Mouse (Mus musculus) hindbrain, embryonic 16.5 days (tissue): ENCODE measurements around the gene Akap13. TPM values are rescaled to one million over a fixed set of nuclear protein-coding genes. Genes with fewer than 3 reads are reported as not detected.
A peak's percentile ranks its signal among the peaks of the same experiment; 100 is the strongest.
"Not testable (repeated sequence)": the region's sequence is repeated elsewhere in the genome, so short reads cannot be mapped to it uniquely, and the experiment has no call there.

Experiments used
- ATAC-seq: fragments of 200-750 bp; cut with Nextera tagmentation; 2 replicates; pipeline ENCODE4 v1.8.0; 2017; ENCODE audit warnings: moderate TSS enrichment, moderate library complexity
- H3K27ac ChIP-seq: fragments of 300-500 bp; sonication (generic); 2 replicates; pipeline ENCODE4 v1.5.1; 2014; ENCODE audit warnings: low read depth, mild to moderate bottlenecking, control low read depth, low read length, moderate library complexity
- H3K27me3 ChIP-seq: fragments of 300-500 bp; sonication (generic); replicated peaks from 2 replicates; pipeline ENCODE4 v1.6.1; 2014; ENCODE audit warnings: low read length; ENCODE audit not compliant: control insufficient read depth, insufficient read depth
- H3K36me3 ChIP-seq: fragments of 300-500 bp; sonication (generic); 2 replicates; pipeline ENCODE4 v1.6.1; 2014; ENCODE audit warnings: mild to moderate bottlenecking, low read length, moderate library complexity, mixed read lengths; ENCODE audit not compliant: control insufficient read depth, insufficient read depth
- H3K4me1 ChIP-seq: fragments of 300-500 bp; sonication (generic); 2 replicates; pipeline ENCODE4 v1.6.1; 2014; ENCODE audit warnings: low read depth, low read length; ENCODE audit not compliant: control insufficient read depth, insufficient read depth
- H3K4me2 ChIP-seq: fragments of 300-500 bp; sonication (generic); 2 replicates; pipeline ENCODE4 v1.6.1; 2014; ENCODE audit warnings: mild to moderate bottlenecking, low read length, control low read depth, moderate library complexity
- H3K4me3 ChIP-seq: fragments of 300-500 bp; sonication (generic); 2 replicates; pipeline ENCODE4 v1.5.1; 2014; ENCODE audit warnings: mild to moderate bottlenecking, low read length, control low read depth, moderate library complexity
- H3K9ac ChIP-seq: fragments of 300-500 bp; sonication (generic); 2 replicates; pipeline ENCODE4 v1.6.1; 2014; ENCODE audit warnings: low read depth, mild to moderate bottlenecking, control low read depth, low read length, moderate library complexity
- H3K9me3 ChIP-seq: fragments of 300-500 bp; sonication (generic); 2 replicates; pipeline ENCODE4 v1.6.1; 2014; ENCODE audit warnings: mild to moderate bottlenecking, low read length, moderate library complexity; ENCODE audit not compliant: control insufficient read depth
- WGBS: fragments of 180-500 bp; shearing (Covaris S2); extraction: QIAGEN DNeasy Blood & Tissue Kit; methylation state at CpG from one replicate; pipeline ENCODE4 v1.1.7; 2014; 5-methylcytosine and 5-hydroxymethylcytosine counted together
- polyA plus RNA-seq: library from polyadenylated mRNA; unstranded; fragments of >200 nt; fragmentation: Nextera tagmentation; extraction: Ambion mirVana; gene quantifications from 2 replicates; pipeline ENCODE4 v1.2.1, GENCODE M21; 2015

Akap13 gene
- polyA plus RNA-seq, 1 experiment from 2014 or later = 13.0 TPM

DNA sequence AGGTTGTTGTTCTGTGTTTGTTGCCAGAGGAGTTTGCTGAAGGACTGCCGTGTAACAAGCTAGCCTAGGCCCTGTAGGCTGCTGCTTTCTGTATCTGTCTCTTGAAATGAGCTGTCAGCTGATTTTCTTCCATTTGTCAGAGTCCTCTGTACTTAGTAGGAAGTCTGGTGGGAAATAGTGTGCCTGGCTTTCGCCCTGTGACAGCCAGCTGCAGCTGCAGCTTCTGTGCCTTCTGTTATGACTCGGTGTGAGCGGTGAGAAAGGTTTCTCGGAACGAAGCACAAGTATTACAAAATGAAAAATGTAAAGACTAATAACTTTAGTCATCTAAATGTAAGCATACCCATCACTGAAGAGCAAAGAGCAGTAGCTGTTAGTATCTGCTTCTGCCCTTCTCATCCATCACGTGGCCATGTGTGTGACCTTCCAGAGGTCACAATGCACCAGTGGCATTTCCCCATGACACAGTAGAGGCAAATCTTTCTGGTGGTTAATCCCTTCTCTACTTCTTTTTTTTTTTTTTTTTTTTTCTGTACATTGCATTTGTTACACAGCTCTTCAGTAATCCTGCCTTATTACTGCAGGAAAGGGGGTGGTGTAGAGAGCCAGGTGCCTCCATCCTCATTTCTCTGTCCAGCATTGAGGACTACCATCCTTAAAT is 289.8 kb downstream of the Akap13 start:
- no peaks in the 10 kb centered on the region for H3K9me3 ChIP-seq
- no peaks in the 10 kb centered on the region for H3K4me1 ChIP-seq
- H3K36me3 ChIP-seq = peaks cover 11% of the 10 kb centered on the region
- no peak overlapping the region for H3K9ac ChIP-seq
- H3K4me2 ChIP-seq = no peak overlapping the region
- no peaks in the 10 kb centered on the region for H3K27me3 ChIP-seq
- H3K27ac ChIP-seq = no peak overlapping the region
- no peak for ATAC-seq
- 72% methylated on average over 7 of the region's 7 CpGs for WGBS
- no peak overlapping the region for H3K4me3 ChIP-seq

DNA sequence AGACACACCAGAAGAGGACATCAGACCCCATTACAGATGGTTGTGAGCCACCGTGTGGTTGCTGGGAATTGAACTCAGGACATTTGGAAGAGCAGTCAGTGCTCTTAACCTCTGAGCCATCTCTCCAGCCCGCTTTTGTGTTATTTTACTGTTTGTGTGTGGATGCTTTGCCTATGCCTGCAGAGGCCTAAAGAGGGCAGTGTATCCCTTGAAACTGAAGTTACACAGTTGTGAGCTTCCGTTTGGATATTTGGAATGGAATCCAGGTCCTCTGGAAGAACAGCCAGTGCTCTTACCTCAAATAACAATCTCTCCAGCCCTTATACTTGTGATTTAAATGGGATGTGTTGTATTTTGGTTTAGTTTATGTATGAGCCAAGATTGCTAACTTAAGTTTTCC is 290.6 kb downstream of the Akap13 start:
- WGBS = 51% methylated on average over 3 of the region's 3 CpGs
- not testable (repeated sequence) for H3K27me3 ChIP-seq, ATAC-seq, H3K9me3 ChIP-seq, H3K9ac ChIP-seq, H3K4me2 ChIP-seq, H3K4me3 ChIP-seq, H3K4me1 ChIP-seq, H3K27ac ChIP-seq
- H3K36me3 ChIP-seq = peaks cover 11% of the 10 kb centered on the region

DNA sequence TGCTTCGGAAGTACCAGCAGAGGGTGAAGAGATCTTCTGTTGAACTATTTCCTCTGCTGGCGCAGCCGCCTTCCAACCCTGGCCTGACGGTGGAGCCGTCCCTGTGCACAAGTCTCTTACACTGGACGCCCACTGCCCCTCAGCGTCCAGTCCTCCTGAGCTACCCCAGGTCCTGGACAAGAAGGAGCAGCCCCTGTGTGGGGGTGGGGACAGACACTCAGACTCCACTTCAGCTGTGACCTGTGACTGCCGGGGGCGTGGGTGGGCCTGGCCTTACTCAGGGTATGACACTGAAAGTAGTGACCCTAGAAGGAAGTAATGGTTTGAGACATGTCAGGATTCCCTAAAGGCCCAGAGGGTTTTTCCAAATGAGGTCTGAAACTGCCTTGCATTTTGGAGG is 295.2 kb downstream of the Akap13 start:
- Histone ChIP-seq H3K9ac (no peak overlapping the region), H3K4me1 (no peaks in the 10 kb centered on the region; the same call in 1 of the 2 replicates), H3K27me3 (no peaks in the 10 kb centered on the region), H3K9me3 (no peaks in the 10 kb centered on the region), H3K27ac (no peak overlapping the region), H3K36me3 (peaks cover 11% of the 10 kb centered on the region), H3K4me3 (no peak overlapping the region), H3K4me2 (no peak overlapping the region)
- ATAC-seq = no peak
- 89% methylated on average over 9 of the region's 9 CpGs for WGBS

DNA sequence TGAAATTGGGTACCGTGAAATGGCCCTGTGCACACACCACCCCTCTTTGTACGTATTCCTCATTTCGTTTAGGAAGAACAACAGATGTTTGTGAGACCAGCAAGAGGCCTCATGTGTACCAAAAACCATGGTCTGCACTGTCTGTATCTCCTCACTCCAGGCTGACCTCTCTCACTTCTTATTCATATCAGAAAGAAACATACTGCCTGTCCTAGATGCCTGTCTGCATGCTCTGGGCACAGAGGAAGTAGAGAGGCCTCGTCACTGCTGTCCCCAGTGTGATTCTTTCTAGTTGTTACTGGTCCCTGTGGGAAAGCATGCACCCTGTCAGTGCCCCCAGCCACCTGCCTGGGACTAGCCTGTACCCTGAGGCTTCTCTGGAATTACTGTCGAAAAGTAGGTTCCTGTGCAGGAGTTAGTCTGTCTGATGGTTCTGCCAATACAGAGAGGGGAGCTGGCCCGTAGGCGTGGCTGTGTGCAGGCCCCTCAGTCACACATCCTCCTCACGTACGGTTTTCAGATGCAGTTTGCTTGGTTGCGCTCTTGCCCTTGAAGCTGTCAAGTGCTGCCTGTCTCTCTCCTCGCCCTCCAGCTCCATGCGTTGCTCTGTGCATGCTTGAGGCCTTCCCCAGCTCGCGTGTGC is 295.9 kb downstream of the Akap13 start:
- Histone ChIP-seq H3K27me3 (no peaks in the 10 kb centered on the region), H3K27ac (no peak overlapping the region), H3K9me3 (no peaks in the 10 kb centered on the region), H3K36me3 (peaks cover 11% of the 10 kb centered on the region), H3K9ac (no peak overlapping the region), H3K4me2 (no peak overlapping the region), H3K4me1 (no peaks in the 10 kb centered on the region; the same call in 1 of the 2 replicates), H3K4me3 (no peak overlapping the region)
- ATAC-seq = no peak
- 83% methylated on average over 14 of the region's 14 CpGs for WGBS

DNA sequence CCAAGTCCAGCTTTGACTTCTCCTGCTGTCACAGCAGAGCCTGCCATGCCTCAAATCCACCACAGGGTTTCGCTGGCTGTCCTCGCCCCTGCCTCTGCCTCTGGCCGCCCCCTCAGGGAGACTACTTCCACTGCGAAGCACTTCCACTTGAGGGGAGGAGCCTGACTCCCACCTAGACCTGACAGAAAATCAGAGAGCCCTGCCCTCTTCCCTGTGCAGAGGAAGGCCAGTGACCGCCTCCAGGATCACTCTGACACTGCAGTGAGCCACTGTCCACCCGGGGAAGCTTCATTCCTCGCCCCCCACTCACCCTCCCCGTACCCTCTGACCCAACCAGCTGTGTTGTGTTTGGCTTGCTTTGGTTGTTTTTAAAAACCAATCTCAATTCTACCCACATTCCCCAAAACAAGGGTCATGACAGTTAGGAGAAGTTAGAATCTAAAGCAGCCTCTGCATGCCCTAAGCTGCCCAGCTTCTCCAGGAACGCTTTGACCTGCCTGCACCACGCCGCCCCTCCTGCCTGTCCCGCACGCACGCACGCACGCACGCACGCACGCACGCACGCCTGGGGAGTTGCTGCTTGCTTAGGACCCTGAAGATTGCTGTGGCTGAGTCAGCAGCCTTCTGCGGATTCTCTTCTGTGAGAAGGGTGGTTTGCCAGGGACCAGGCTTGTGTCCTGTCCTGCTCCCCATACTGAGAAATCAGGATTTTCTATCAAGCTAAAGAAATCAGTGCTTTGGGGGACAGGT is 297.3 kb downstream of the Akap13 start:
- no peaks in the 10 kb centered on the region; the same call in 1 of the 2 replicates for H3K4me1 ChIP-seq
- ATAC-seq = no peak
- no peak overlapping the region for H3K27ac ChIP-seq
- H3K4me3 ChIP-seq = no peak overlapping the region
- H3K4me2 ChIP-seq = peak overlapping the region; percentile 33
- H3K36me3 ChIP-seq = peaks cover 7% of the 10 kb centered on the region
- H3K9me3 ChIP-seq = no peaks in the 10 kb centered on the region
- no peaks in the 10 kb centered on the region for H3K27me3 ChIP-seq
- WGBS = 50% methylated on average over 22 of the region's 22 CpGs
- H3K9ac ChIP-seq = peak overlapping the region; percentile 29; the same call in 1 of the 2 replicates

DNA sequence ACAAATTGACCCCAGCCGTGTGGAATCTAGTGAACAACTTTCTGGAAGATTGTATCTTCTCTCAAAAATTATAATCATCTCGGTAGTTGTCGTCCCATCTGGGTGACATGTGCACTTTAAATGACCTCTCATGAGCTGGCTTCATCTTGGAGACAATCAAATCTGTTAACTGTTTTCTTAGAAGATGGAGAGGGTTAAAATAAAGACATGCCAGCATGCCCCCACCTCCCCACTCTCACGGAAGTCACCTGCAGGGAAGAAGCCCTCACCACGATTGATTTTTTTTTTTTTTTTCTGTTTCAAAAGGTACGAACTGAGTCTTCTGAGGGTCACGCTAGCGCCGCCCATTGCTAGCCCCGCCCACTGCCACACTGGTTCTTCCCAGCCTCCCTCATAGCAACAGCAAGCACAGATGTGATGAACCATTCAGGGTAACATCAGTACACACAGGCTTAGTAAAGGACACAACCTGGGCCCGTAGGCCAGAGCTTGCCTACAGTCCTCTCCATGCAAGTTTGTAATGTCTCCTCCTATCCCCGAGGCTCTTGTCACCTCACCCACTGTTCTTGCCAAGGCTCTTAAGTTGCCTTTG is 298.0 kb downstream of the Akap13 start:
- Histone ChIP-seq H3K36me3 (0 out of 2 replicates have a peak, but pooled peaks cover 3% of the 10 kb centered on the region), H3K4me2 (peak overlapping the region; percentile 33; the same call in 1 of the 2 replicates), H3K9ac (no peak overlapping the region), H3K27me3 (no peaks in the 10 kb centered on the region), H3K4me3 (no peak overlapping the region), H3K9me3 (no peaks in the 10 kb centered on the region), H3K27ac (no peak overlapping the region), H3K4me1 (no peaks in the 10 kb centered on the region; the same call in 1 of the 2 replicates)
- WGBS = 29% methylated on average over 12 of the region's 12 CpGs
- no peak for ATAC-seq

DNA sequence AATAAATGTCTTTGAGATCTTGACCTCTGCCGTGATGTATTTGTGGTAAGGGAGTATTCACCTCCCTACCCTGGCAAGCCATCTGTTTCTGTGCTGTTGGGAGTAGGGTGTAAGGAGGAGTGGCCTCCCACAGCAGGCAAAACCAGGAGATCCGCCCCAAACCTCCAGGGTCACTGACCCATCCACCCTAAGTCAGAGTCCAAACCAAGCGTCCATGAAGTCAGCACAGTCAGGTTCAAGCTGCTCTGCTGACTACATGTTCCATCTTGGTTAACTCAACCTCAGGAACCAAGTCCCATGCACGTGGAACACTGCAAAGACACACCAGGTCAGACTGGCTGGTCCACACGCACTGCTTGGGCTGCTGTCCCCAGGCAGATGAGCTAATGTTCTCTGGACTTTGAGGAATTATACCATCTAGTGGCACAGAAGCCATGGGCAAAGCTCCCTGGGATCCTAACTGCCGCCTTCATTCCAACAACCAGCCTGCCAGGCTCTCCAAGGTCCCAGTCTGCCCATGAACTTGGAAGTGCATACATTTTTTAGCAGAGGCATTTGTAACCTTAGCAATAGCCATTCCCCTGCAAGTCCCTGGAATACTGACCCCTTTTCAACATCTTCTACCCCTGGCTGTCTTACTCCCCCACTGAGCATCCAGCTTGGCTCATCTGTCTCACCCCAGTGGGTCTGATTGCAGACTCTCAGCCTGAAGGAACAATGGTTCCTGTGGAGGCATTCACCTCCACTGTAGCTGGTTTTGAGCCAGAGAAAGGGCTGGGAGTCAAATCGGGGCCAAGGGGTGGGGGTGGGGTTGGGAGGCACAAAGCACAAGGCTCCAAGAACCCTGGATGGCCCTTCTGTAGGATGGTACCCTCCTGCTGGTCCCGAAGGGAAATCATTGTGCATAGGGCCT is 299.5 kb downstream of the Akap13 start:
- Histone ChIP-seq H3K27me3 (no peaks in the 10 kb centered on the region), H3K9me3 (no peaks in the 10 kb centered on the region), H3K4me1 (no peaks in the 10 kb centered on the region; the same call in 1 of the 2 replicates), H3K27ac (peak overlapping the region; percentile 7), H3K36me3 (no peaks in the 10 kb centered on the region), H3K9ac (no peak overlapping the region), H3K4me2 (no peak overlapping the region), H3K4me3 (no peak overlapping the region)
- 18% methylated on average over 8 of the region's 8 CpGs for WGBS
- peak; percentile 84 for ATAC-seq

DNA sequence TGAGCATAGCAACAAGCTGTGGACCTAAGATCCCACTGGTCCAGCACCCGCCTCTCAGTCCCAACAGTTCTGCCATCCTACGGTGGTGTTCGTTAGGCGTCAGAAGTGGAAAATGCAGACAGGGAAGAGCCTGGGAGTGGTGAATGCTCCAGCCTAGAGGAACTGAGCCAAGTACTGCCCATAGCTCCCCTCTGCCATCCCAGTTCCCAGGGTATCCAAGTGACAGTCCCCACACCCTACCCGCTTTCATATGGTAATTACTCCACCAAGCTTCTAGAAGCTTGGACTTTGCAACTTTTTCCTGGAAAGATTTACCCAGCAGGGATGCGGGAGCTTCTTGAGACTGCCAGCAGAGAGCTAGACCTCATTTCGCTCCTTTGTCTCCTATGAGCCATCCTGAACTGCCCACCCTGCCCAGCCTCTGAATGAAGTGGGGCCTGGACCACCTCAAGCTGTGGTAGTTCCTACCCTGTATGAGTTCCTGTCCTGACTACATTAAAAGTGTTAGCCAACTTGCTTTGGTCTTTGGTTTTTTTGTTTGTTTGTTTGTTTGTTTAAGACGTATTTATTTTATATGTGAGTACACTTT is 300.6 kb downstream of the Akap13 start:
- Histone ChIP-seq H3K9me3 (no peaks in the 10 kb centered on the region), H3K27me3 (no peaks in the 10 kb centered on the region), H3K36me3 (no peaks in the 10 kb centered on the region), H3K9ac (no peak overlapping the region), H3K27ac (peak overlapping the region; percentile 73), H3K4me3 (no peak overlapping the region), H3K4me2 (no peak overlapping the region), H3K4me1 (no peaks in the 10 kb centered on the region; the same call in 1 of the 2 replicates)
- ATAC-seq = peak; percentile 88
- 40% methylated on average over 8 of the region's 8 CpGs for WGBS
